Mouse (Mus musculus) thymus, adult 18-20 months (tissue): ENCODE results near the gene Mmel1.
A peak's percentile ranks its signal among the peaks of the same experiment; 100 is the strongest.

Experiments
- DNase-seq, 2 experiments: peaks; one replicate each; pipeline ENCODE4 v3.0.0; 2022; ENCODE audit warnings: mixed read lengths in 2 of 2

Gene Mmel1

GRCm38 (mm10) chr4:154908490-154908889 lies 39.1 kb downstream of the Mmel1 start:
- DNase-seq: no peak

GRCm38 (mm10) chr4:154910606-154911522 lies 41.5 kb downstream of the Mmel1 start:
- DNase-seq: no peak

- DNase-seq: no peak
Measured at GRCm38 (mm10) chr4:154911644-154912043, 42.3 kb downstream of the Mmel1 start.

DNA sequence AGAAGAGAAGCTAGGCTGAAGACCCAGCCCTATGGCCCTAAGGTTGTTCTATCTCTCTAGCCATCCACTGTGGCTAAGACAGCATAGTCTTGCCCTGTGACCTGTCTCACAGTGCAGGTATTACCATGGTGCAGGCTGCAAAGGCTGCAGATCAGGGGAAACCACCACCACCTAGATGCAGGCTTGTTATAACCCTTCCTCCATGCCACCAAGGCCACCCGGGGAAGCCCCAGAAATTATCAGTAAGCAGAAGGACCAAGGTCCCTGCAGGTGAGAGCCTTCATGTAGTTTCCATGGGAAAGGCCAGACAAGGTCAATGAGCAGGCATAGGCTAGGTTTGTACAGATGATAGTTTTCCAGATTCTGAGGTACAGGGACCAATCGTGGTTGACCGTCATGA lies 44.5 kb downstream of the Mmel1 start:
- DNase-seq: no peak

- DNase-seq: no peak
Measured at GRCm38 (mm10) chr4:154914252-154914651, 44.9 kb downstream of the Mmel1 start.

DNA sequence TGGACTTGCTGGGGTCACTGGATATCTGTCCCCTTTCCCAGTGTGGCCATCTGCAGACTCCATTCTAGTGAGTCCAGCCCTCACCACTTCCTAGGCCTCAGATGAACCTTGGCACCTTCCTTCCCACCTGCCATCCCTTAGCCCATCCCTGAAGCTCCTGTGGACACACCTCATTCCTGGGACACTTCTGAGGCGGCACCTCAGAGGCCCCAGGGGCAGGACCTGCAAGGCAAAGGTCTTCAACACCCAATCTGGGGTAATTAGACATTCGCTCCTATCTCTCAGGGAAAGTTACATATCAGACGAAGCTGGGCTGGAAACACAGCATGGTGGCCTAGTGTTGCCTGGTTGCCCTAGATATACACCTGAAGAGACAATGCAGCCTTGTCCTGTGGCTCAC lies 45.3 kb downstream of the Mmel1 start:
- DNase-seq: no peak

GRCm38 (mm10) chr4:154915286-154915685 lies 45.9 kb downstream of the Mmel1 start:
- no peak for DNase-seq

GRCm38 (mm10) chr4:154916662-154917061 lies 47.3 kb downstream of the Mmel1 start:
- no peak for DNase-seq

DNA sequence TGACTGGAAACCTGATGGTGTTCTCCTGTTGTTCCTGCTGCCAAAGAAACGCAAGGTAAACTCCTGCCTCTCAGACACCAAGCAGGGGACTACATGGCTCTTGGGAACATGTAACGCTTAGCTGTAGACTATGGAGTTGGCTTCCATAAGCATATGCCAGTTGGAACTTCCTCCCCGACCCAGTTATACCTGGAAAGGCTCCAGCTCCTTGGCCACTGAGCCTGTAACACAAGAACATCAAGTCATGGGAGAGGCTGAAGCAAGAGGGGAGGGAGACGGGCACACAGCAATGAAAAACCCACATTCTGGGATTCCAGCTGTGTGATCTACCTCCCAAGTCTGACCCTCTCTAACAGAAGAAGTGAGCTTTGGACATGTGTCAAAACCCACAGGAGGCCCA lies 52.9 kb downstream of the Mmel1 start:
- DNase-seq: no peak

DNA sequence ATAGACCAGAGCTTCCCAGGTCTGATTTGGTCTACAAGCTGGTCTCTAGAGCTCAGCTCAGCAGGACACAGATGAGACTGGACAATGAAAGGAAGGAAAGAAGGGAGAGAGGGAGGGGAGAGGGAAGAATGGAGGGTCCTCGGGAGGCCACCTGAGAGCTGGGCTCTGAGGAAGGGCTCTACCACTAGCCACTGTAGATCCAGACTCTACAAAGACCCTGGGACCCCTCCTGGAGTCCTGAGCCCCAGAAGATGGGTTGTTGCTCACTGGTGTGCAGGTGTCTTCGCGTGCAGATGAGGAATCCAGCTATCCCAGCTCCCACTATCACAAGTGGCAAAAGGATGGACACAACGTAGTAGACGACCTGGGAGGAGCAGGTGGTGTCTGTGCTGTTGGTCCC lies 53.5 kb downstream of the Mmel1 start:
- no peak for DNase-seq

DNA sequence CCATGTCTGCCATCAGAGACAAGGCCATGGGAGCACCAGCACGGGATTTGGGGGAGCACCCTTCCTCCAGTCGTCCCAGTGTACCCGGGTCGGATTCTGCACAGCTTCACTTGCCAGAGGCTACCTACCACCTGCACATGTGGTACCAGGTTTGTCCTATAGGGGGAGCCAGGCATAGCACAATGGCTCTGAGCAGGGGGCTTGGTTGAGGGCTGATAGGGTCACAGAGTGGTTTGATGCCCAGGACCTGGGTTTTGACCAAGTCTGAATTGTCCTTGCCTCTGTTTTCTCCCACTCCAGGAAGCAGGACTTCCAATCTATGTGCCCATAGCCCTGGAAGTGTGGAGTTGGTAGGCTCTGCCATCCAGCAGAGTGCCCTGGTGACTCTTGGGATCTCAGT lies 56.0 kb downstream of the Mmel1 start:
- DNase-seq: no peak

DNA sequence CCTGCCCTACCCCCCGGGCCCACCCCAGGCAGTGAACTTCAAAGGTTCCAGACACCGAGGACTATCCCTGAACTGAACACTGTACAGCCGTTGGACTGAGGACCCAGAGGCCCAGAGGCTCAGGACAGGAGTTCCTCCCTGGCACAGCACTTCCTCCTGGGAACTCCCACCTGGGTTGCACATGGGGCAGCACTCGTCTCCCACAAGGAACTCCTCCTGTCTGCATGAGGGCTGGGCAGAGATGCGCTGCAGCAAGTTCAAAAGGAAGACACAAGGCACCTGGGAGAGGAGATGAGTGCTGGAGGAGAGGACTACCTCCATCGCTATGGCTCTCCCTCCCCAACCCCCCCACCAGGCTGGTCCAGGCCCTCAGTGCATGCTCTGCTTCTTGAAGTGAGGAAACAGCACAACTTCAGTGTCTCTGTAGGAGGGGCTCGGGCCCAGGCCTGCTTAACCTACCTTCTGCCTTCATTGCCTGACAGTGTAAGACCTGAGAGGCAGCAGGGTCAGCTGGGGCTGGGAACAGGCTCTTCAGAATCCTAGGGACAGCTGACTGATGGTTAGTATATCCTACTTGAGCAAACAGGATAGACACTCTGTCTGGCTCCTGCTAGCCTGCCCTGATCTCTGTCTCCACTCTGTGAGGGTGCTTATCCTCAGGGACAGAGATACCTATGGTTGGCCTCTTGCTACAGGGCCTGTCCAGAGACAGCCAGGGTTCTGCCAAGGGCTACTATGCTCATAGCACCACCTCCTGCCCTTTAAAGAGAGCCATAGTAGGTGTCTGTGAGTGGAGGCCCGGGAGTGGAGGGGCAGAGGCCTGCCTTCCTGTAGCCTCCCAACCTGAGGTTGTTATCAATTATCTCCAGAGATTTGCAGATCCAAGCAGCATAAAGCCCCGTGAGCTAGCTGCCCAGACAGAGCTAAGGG lies 57.8 kb downstream of the Mmel1 start:
- DNase-seq: peak in 1 of 2 experiments; percentile 56

- DNase-seq: peak in 1 of 2 experiments; percentile 48
Measured at GRCm38 (mm10) chr4:154927899-154928337, 58.5 kb downstream of the Mmel1 start.

- DNase-seq: no peak
Measured at GRCm38 (mm10) chr4:154928395-154929087, 59.2 kb downstream of the Mmel1 start, which contains the start of gene Tnfrsf14. Gene Tnfrsf14 (minus strand): TSS chr4:154928563.

DNA sequence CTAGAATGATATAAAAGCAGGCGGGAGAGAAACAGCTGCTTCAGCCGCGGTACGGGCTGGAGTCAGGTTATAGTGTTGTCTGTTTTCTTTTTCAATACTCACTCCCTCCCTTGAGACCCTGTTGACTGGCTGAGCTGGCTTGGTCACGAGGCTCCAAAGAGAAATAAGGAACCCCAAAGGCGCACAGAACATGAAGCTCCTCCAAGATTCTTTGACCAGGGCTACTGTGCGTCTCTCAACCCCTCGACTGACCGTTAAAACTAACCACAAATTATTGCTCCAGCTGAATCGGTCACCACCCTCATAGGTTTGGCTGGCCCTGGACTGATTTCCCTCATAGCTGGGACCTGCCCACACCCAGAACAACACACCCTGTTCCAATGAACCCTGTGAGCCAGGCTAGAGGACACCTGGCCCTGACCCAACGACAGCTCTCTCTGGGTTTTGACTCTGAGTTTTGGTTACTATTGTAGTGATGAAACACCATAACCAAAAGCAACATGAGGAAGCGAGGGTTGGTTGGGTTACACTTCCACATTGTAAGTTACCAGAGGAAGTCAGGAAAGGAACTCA lies 59.8 kb downstream of the Mmel1 start:
- DNase-seq: no peak

GRCm38 (mm10) chr4:154933306-154933907 lies 64.0 kb downstream of the Mmel1 start:
- no peak for DNase-seq

DNA sequence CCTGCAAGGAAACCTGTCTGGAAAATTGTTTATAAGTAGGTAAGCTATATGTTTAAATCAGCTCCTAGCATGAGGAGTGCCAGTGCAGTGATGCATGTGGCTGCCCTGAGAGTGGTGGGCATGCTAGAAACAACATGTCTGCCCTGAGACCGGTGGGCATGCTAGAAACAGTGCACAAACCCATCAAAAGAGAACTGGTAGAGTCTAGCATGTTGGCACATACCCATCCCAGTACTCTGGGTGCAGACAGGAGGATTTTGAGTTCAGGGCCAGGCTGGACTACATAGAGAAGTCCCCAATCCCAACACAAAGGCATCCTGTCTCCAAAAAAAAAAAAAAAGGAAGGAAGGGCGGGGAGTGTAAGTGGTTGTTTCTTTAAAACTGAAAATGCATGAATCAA lies 65.4 kb downstream of the Mmel1 start:
- DNase-seq: no peak

DNA sequence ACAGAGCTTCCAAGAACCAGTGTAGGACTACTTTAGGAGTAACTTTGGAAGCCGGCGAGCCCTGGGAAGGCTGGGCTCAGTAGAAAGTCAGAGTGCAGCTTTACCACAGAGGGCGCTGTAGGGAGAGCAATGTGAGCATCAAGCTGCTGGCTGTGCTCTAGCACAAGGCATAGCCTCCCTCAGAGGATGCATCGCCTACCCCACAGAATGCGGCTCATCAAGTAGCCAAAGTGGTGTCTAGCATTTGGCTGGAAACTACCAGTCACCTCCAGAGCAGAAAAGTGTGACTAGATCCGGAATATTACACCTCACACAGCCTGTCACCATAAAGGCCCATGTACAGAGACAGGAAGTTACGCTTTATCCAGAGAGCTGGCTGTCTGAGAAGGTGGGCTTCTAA lies 66.4 kb downstream of the Mmel1 start:
- peak; percentile 34 to 60 for DNase-seq

DNA sequence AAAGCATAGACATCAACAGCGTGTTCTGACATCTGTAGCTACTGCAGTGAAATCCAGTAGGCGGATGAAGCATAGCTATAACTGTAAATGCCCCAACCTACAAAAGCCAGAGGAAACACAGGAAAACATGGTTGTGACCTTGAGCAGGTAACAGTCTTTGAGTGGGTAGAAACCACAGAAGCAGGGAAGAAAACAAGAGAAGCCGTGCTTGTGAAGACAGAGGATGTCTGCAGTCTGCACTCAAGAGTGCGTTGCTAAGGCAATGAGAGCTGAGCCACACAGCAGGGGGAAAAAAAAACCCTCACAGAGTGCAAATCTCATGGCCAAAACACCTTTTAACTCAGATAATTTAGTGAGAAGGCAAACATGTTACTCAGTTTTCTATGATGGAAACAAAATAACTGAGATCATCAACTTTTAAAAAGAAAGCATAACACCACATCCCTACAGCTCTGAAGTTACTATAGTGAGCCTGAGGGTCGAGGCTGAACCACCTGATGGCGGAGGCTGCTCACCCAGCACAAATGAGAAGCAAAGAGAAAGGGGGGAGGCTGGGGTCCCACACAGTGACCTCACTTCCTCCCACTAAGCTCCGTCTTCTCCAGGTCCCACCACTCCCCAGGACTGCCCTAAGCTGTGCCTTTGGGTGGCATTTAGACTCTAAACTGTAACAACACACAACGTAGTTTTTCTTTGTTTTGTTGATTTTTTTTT lies 67.3 kb downstream of the Mmel1 start:
- DNase-seq: peak; percentile 52 to 71

- DNase-seq: no peak
Measured at GRCm38 (mm10) chr4:154937746-154938145, 68.4 kb downstream of the Mmel1 start.

- no peak for DNase-seq
Measured at GRCm38 (mm10) chr4:154940156-154940555, 70.8 kb downstream of the Mmel1 start.
